11 mouse cellular contexts compared by ENCODE assay signal in the genomic region with DNA sequence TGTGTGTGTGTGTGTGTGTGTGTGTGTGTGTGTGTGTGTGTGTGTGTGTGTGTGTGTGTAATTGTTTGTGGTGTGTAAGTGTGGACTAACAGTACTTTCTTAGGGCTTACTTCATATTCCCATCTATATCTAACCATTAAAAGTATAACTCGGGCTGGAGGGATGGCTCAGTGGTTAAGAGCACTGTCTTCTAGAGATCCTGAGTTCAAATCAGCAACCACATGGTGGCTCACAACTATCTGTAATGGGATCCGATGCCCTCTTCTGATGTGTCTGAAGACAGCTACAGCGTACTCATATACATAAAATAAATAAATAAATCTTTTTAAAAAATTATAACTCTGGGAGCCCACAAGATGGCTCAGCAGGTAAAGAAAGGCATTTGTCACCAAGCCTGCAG. TPM values are rescaled to one million over a fixed set of nuclear protein-coding genes. Genes with fewer than 3 reads are reported as not detected.
DNase-seq lines count a peak whose midpoint lies in the region; ATAC-seq and TF ChIP-seq lines count a peak whose summit lies in the region.
"Not testable (repeated sequence)": the region's sequence is repeated elsewhere in the genome, so short reads cannot be mapped to it uniquely, and the experiment has no call there.
"Had no signal": no experiment of that assay in that cellular context is flagged by ENCODE, and none has a peak within 500 bp of the region (broad histone marks: within the 10 kb centered on the region; RNA-seq: fewer than 3 reads in every experiment).

No protein-coding gene starts in this region.

- dilution Hi-C loops in CH12.LX (cut with MboI; ENCODE audit: extremely low pct_ligation_motif_present, extremely low pct_unique_long_range_greater_than_20kb, low sequenced_read_pairs): not testable (repeated sequence)

- in situ Hi-C loops in CH12.LX (cut with MboI; ENCODE audit: low pct_ligation_motif_present, low pct_unique_long_range_greater_than_20kb, low sequenced_read_pairs): not testable (repeated sequence)

- not testable (repeated sequence) for TF ChIP-seq CTCF in CH12.LX (conservative IDR thresholded peaks at IDR 0.05 in 1 of 2, IDR thresholded peaks at IDR 0.05 in 1 of 2; ENCODE audit: low read depth in 2 of 2, low read length in 2 of 2); testis, adult 2 months (IDR thresholded peaks at IDR 0.05; ENCODE audit: control insufficient read depth, insufficient read depth, insufficient replicate concordance, low read depth, low read length)

- H3K4me2 ChIP-seq in CH12.LX (ENCODE audit: insufficient read depth, low read depth, poor library complexity, severe bottlenecking): peak overlapping the region; percentile 43; the same call in 1 of the 2 replicates
- peak overlapping the region; percentile 71; the same call in 1 of the 2 replicates for H3K4me2 ChIP-seq in embryonic facial prominence, embryonic 14.5 days (ENCODE audit: low read depth, low read length)
- H3K4me2 ChIP-seq in forebrain, embryonic 16.5 days (ENCODE audit: low read length): not testable (repeated sequence)
- H3K4me2 ChIP-seq in hindbrain, embryonic 14.5 days (replicated peaks): peak overlapping the region; percentile 93; the same call in 1 of the 2 replicates
- peak overlapping the region; percentile 83 for H3K4me2 ChIP-seq in limb, embryonic 12.5 days
- H3K4me2 ChIP-seq in myocyte (ENCODE audit: low read depth): peak overlapping the region; percentile 35

- not testable (repeated sequence) for TF ChIP-seq EP300 in CH12.LX (IDR thresholded peaks at IDR 0.05; ENCODE audit: low read length)

- peaks cover 23 to 29% of the 10 kb centered on the region in 2 experiments for H3K4me1 ChIP-seq in CH12.LX (ENCODE audit: control insufficient read depth in 1 of 2, insufficient read depth in 2 of 2)
- not testable (repeated sequence) for H3K4me1 ChIP-seq in embryonic facial prominence, embryonic 14.5 days (ENCODE audit: control insufficient read depth, insufficient read depth, low read length)
- peaks cover 22% of the 10 kb centered on the region for H3K4me1 ChIP-seq in forebrain, embryonic 16.5 days (replicated peaks; ENCODE audit: control insufficient read depth, insufficient read depth, low read length)
- H3K4me1 ChIP-seq in hindbrain, embryonic 14.5 days (replicated peaks; ENCODE audit: control insufficient read depth, insufficient read depth, low read length): peaks cover 24% of the 10 kb centered on the region
- peaks cover 21% of the 10 kb centered on the region for H3K4me1 ChIP-seq in limb, embryonic 12.5 days (replicated peaks)
- peaks cover 33% of the 10 kb centered on the region for H3K4me1 ChIP-seq in megakaryocyte, embryonic 14.5 days
- H3K4me1 ChIP-seq in testis, adult 2 months (ENCODE audit: control insufficient read depth, insufficient read depth, low read length): peaks cover 11% of the 10 kb centered on the region

- not testable (repeated sequence) for TF ChIP-seq POLR2A in CH12.LX (IDR thresholded peaks at IDR 0.05; ENCODE audit: low read depth, low read length); myocyte (IDR thresholded peaks at IDR 0.05; ENCODE audit: insufficient read length, low read depth); testis, adult 2 months (IDR thresholded peaks at IDR 0.05; ENCODE audit: control insufficient read depth, low read depth, low read length)

- H3K9ac ChIP-seq in CH12.LX (ENCODE audit: insufficient read depth, low read depth); embryonic facial prominence, embryonic 14.5 days (ENCODE audit: low read depth, low read length); forebrain, embryonic 16.5 days (replicated peaks; ENCODE audit: low read depth, low read length); hindbrain, embryonic 14.5 days; limb, embryonic 12.5 days (replicated peaks): not testable (repeated sequence)

- not testable (repeated sequence) for H3K27ac ChIP-seq in CH12.LX (ENCODE audit: insufficient read depth, low read depth); embryonic facial prominence, embryonic 14.5 days (replicated peaks; ENCODE audit: low read depth, low read length); forebrain, embryonic 16.5 days (ENCODE audit: low read length); hindbrain, embryonic 14.5 days; limb, embryonic 12.5 days; testis, adult 2 months (ENCODE audit: control insufficient read depth, insufficient read depth, low read depth, low read length)

- H3K79me2 ChIP-seq in CH12.LX (replicated peaks; ENCODE audit: control insufficient read depth, extremely low read depth, insufficient read depth, poor library complexity, severe bottlenecking): peaks cover 42% of the 10 kb centered on the region
- H3K79me2 ChIP-seq in myocyte (ENCODE audit: control insufficient read depth, insufficient read depth): peaks cover 42% of the 10 kb centered on the region

- not testable (repeated sequence) for TF ChIP-seq RAD21 in CH12.LX (IDR thresholded peaks at IDR 0.05; ENCODE audit: low read depth, low read length)

- H3K9me3 ChIP-seq in CH12.LX (replicated peaks; ENCODE audit: low read length); embryonic facial prominence, embryonic 14.5 days (ENCODE audit: control insufficient read depth, low read length); forebrain, embryonic 16.5 days (ENCODE audit: control insufficient read depth, low read length); hindbrain, embryonic 14.5 days (ENCODE audit: control insufficient read depth, low read length); limb, embryonic 12.5 days; megakaryocyte, embryonic 14.5 days: not testable (repeated sequence)

- ATAC-seq in embryonic facial prominence, embryonic 14.5 days (ENCODE audit: low read depth); hindbrain, embryonic 14.5 days (ENCODE audit: low FRiP score); limb, embryonic 12.5 days (ENCODE audit: insufficient number of reproducible peaks, insufficient read depth, low FRiP score, low TSS enrichment, low read depth): not testable (repeated sequence)
- ATAC-seq in forebrain, embryonic 16.5 days: 0 out of 2 replicates have a peak, but pooled peaks have one; percentile 8

- not testable (repeated sequence) for DNase-seq in CH12.LX (ENCODE audit: extremely low read depth); embryonic facial prominence, embryonic 14.5 days (ENCODE audit: low spot score); hindbrain, embryonic 14.5 days (ENCODE audit: low spot score)

- H3K36me3 ChIP-seq in CH12.LX (replicated peaks in 1 of 2; ENCODE audit: control insufficient read depth in 1 of 2, insufficient read depth in 1 of 2, low read length in 1 of 2): peaks cover 0 to 14% of the 10 kb centered on the region in 2 experiments
- H3K36me3 ChIP-seq in embryonic facial prominence, embryonic 14.5 days (ENCODE audit: control insufficient read depth, insufficient read depth, low read length): peaks cover 11% of the 10 kb centered on the region
- not testable (repeated sequence) for H3K36me3 ChIP-seq in forebrain, embryonic 16.5 days (ENCODE audit: control insufficient read depth, insufficient read depth); hindbrain, embryonic 14.5 days (replicated peaks; ENCODE audit: control insufficient read depth, insufficient read depth); myocyte (ENCODE audit: control insufficient read depth, insufficient read depth); testis, adult 2 months (ENCODE audit: control insufficient read depth, insufficient read depth, low read length)
- H3K36me3 ChIP-seq in limb, embryonic 12.5 days: peaks cover 20% of the 10 kb centered on the region; the same call in 1 of the 2 replicates
- H3K36me3 ChIP-seq in megakaryocyte, embryonic 14.5 days (replicated peaks; ENCODE audit: low read length): peaks cover 24% of the 10 kb centered on the region

- not testable (repeated sequence) for H3ac ChIP-seq in myocyte (ENCODE audit: control insufficient read depth, insufficient read length)

- WGBS in embryonic facial prominence, embryonic 14.5 days: 82% methylated on average over 3 of the region's 3 CpGs
- WGBS in forebrain, embryonic 16.5 days: 71% methylated on average over 3 of the region's 3 CpGs
- WGBS in hindbrain, embryonic 14.5 days: 79% methylated on average over 3 of the region's 3 CpGs
- WGBS in limb, embryonic 12.5 days: 79% methylated on average over 3 of the region's 3 CpGs

- not testable (repeated sequence) for H3K27me3 ChIP-seq in CH12.LX (replicated peaks); embryonic facial prominence, embryonic 14.5 days (replicated peaks; ENCODE audit: control insufficient read depth, insufficient read depth, low read length); forebrain, embryonic 16.5 days (replicated peaks; ENCODE audit: control insufficient read depth, insufficient read depth, low read length); hindbrain, embryonic 14.5 days (ENCODE audit: control insufficient read depth, insufficient read depth, low read length); limb, embryonic 12.5 days; megakaryocyte, embryonic 14.5 days (replicated peaks); myocyte (ENCODE audit: control insufficient read depth, insufficient read depth, insufficient read length); testis, adult 2 months (ENCODE audit: control insufficient read depth, insufficient read depth, low read length)

- H3K4me3 ChIP-seq in CH12.LX (replicated peaks in 1 of 3; ENCODE audit: low read depth in 2 of 3, low read length in 2 of 3, poor library complexity in 1 of 3); forebrain, embryonic 16.5 days (replicated peaks; ENCODE audit: low read length): not testable (repeated sequence)
- H3K4me3 ChIP-seq in embryonic facial prominence, embryonic 14.5 days (ENCODE audit: low read depth, low read length): peak overlapping the region; percentile 96; the same call in 1 of the 2 replicates
- peak overlapping the region; percentile 95; the same call in 1 of the 2 replicates for H3K4me3 ChIP-seq in hindbrain, embryonic 14.5 days (replicated peaks; ENCODE audit: low read length)
- H3K4me3 ChIP-seq in limb, embryonic 12.5 days (replicated peaks): peak overlapping the region; percentile 99
- peak overlapping the region; percentile 76 for H3K4me3 ChIP-seq in megakaryocyte, embryonic 14.5 days (replicated peaks)
- peak overlapping the region; percentile 82 for H3K4me3 ChIP-seq in myocyte
- peak overlapping the region; percentile 15; the same call in 1 of the 2 replicates for H3K4me3 ChIP-seq in testis, adult 2 months (ENCODE audit: control insufficient read depth, low read depth, low read length)

RNA-seq across cellular contexts. Expression of a gene that starts 0.7 kb away (rescaled TPM):
- 12.8 and 16.4 TPM in 2 replicates for total RNA-seq in CH12.LX (2012; rRNA removed)
- total RNA-seq in CH12.LX (2014; rRNA removed): 5.5 and 7.5 TPM in 2 replicates
- polyA plus RNA-seq in CH12.LX (2012; ENCODE audit: insufficient read length, low read depth): 65.5 and 73.2 TPM in 2 replicates
- polyA plus RNA-seq in embryonic facial prominence, embryonic 14.5 days (2014; fragmentation: Nextera tagmentation; extraction: Ambion mirVana): 43.3 and 46.9 TPM in 2 replicates
- 78.2 and 88.4 TPM in 2 replicates for polyA plus RNA-seq in forebrain, embryonic 16.5 days (2015; fragmentation: Nextera tagmentation; extraction: Ambion mirVana)
- polyA plus RNA-seq in hindbrain, embryonic 14.5 days (2014; fragmentation: Nextera tagmentation; extraction: Ambion mirVana): 37.4 and 38.8 TPM in 2 replicates
- polyA plus RNA-seq in limb, embryonic 12.5 days (2016; fragmentation: Nextera tagmentation; extraction: Ambion mirVana): 60.2 and 72.2 TPM in 2 replicates
- polyA plus RNA-seq in megakaryocyte, embryonic 14.5 days (2012; ENCODE audit: insufficient read depth, low replicate concordance): 24.5 and 52.9 TPM in 2 replicates
- 44.4 TPM for polyA plus RNA-seq in myocyte (2012; fragmentation: generic; extraction: Trizol)
- 31.4 and 33.7 TPM in 2 replicates for polyA plus RNA-seq in testis, adult 2 months (2012; rRNA removed)

RNA-seq across cellular contexts. Expression of a gene that starts 22.4 kb away (rescaled TPM):
- total RNA-seq in CH12.LX (2012; rRNA removed) (8.0 and 8.2 TPM in 2 replicates), CH12.LX (2014; rRNA removed) (9.9 and 11.2 TPM in 2 replicates)
- polyA plus RNA-seq in CH12.LX (2012; ENCODE audit: insufficient read length, low read depth) (12.2 and 13.7 TPM in 2 replicates), myocyte (2012; fragmentation: generic; extraction: Trizol) (20.4 TPM)
- 9.7 TPM in 2 replicates for polyA plus RNA-seq in embryonic facial prominence, embryonic 14.5 days (2014; fragmentation: Nextera tagmentation; extraction: Ambion mirVana)
- 25.7 and 28.1 TPM in 2 replicates for polyA plus RNA-seq in forebrain, embryonic 16.5 days (2015; fragmentation: Nextera tagmentation; extraction: Ambion mirVana)
- polyA plus RNA-seq in hindbrain, embryonic 14.5 days (2014; fragmentation: Nextera tagmentation; extraction: Ambion mirVana): 14.1 and 15.1 TPM in 2 replicates
- 11.3 and 11.6 TPM in 2 replicates for polyA plus RNA-seq in limb, embryonic 12.5 days (2016; fragmentation: Nextera tagmentation; extraction: Ambion mirVana)
- polyA plus RNA-seq in megakaryocyte, embryonic 14.5 days (2012; ENCODE audit: insufficient read depth, low replicate concordance): 2.0 and 5.2 TPM in 2 replicates
- polyA plus RNA-seq in testis, adult 2 months (2012; rRNA removed): 3.3 and 3.6 TPM in 2 replicates

RNA-seq across cellular contexts. Expression of a gene that starts 35.4 kb away (rescaled TPM):
- 0.13 TPM in 1 of 2 replicates, not detected in the other for total RNA-seq in CH12.LX (2012; rRNA removed)
- total RNA-seq in CH12.LX (2014; rRNA removed): not detected in 2 replicates
- polyA plus RNA-seq in CH12.LX (2012; ENCODE audit: insufficient read length, low read depth): not detected in 2 replicates
- polyA plus RNA-seq in embryonic facial prominence, embryonic 14.5 days (2014; fragmentation: Nextera tagmentation; extraction: Ambion mirVana): 0.10 and 0.13 TPM in 2 replicates
- polyA plus RNA-seq in forebrain, embryonic 16.5 days (2015; fragmentation: Nextera tagmentation; extraction: Ambion mirVana): 0.10 and 0.15 TPM in 2 replicates
- polyA plus RNA-seq in hindbrain, embryonic 14.5 days (2014; fragmentation: Nextera tagmentation; extraction: Ambion mirVana): 0.13 and 0.29 TPM in 2 replicates
- 0.26 TPM in 1 of 2 replicates, not detected in the other for polyA plus RNA-seq in limb, embryonic 12.5 days (2016; fragmentation: Nextera tagmentation; extraction: Ambion mirVana)
- polyA plus RNA-seq in megakaryocyte, embryonic 14.5 days (2012; ENCODE audit: insufficient read depth, low replicate concordance): not detected in 2 replicates
- polyA plus RNA-seq in myocyte (2012; fragmentation: generic; extraction: Trizol): 0.01 TPM
- 0.06 TPM in 1 of 2 replicates, not detected in the other for polyA plus RNA-seq in testis, adult 2 months (2012; rRNA removed)
- total RNA-seq: gastrocnemius, postnatal 25 days; layer of hippocampus, postnatal 10 days had no signal
- polyA plus RNA-seq: stomach, postnatal 0 days had no signal
